Mouse (Mus musculus): ENCODE measurements around the gene Cfap43. TPM values are rescaled to one million over a fixed set of nuclear protein-coding genes. Genes with fewer than 3 reads are reported as not detected.

The Cfap43 gene
- total and polyA plus RNA-seq, 2 experiments: not detected

DNA sequence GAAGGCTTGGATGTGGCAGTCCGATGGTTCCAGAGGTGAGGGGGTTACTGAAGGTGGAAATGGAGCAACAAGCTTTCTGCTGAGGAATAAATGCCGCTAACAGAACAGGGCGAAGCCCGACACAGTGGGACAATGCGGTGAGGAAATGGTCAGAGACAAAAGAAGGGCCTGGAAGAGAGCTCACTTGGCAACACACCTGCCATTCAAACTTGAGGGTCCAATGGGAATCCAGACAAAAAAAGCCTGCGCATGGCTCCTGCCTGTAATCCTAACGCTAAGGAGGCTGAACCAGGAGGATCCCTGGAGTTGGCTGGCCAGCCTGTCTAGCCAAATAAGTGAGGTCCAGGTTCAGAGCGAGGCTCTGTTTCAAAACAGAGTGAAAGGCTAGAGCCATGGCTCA, 222.7 kb downstream of the Cfap43 start:
- no peaks in the 10 kb centered on the region for H3K4me1 ChIP-seq (ENCODE audit: control insufficient read depth, insufficient read depth, low read length)
- no peak overlapping the region for H3K9ac ChIP-seq (ENCODE audit: low read depth, low read length)
- no peak overlapping the region for H3K27ac ChIP-seq (replicated peaks; ENCODE audit: insufficient read depth, low read depth, low read length)
- H3K27me3 ChIP-seq (ENCODE audit: control insufficient read depth, insufficient read depth, low read length): no peaks in the 10 kb centered on the region
- TF ChIP-seq CTCF (IDR thresholded peaks at IDR 0.05; ENCODE audit: low read depth, low read length) (no peak), POLR2A (IDR thresholded peaks at IDR 0.05; ENCODE audit: extremely low read depth, insufficient read depth, low read length) (no peak)
- 94% methylated on average over 8 of the region's 8 CpGs for WGBS
- no peaks in the 10 kb centered on the region for H3K36me3 ChIP-seq (ENCODE audit: control insufficient read depth, insufficient read depth, low read length)
- no peak for DNase-seq (ENCODE audit: extremely low read depth, low read depth, low spot score)
- no peaks in the 10 kb centered on the region for H3K79me2 ChIP-seq (ENCODE audit: control insufficient read depth, insufficient read depth, low read length)
- H3K4me3 ChIP-seq (ENCODE audit: insufficient read depth, low read depth, low read length): no peak overlapping the region

DNA sequence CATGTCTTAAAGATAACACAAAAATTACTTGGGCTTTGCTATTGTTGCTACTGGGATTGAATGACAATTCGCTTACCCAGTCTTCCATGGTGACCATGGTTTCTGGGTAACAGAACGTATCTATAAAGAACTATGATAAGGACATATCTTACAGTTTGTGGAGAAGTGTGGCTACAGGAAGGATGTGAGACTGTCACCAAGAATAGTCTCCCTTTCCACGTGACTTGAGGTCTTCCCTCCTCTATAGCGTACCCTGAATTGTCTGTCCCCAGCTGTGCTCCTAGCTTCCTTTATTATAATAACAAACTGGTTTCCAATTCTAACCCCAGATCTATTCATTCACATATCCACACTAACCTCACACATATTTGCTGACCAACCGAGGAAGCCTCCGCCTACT, 223.4 kb downstream of the Cfap43 start:
- Histone ChIP-seq H3K27ac (replicated peaks; ENCODE audit: insufficient read depth, low read depth, low read length) (no peak overlapping the region), H3K36me3 (ENCODE audit: control insufficient read depth, insufficient read depth, low read length) (no peaks in the 10 kb centered on the region), H3K27me3 (ENCODE audit: control insufficient read depth, insufficient read depth, low read length) (no peaks in the 10 kb centered on the region), H3K9ac (ENCODE audit: low read depth, low read length) (no peak overlapping the region), H3K79me2 (ENCODE audit: control insufficient read depth, insufficient read depth, low read length) (no peaks in the 10 kb centered on the region), H3K4me1 (ENCODE audit: control insufficient read depth, insufficient read depth, low read length) (no peaks in the 10 kb centered on the region), H3K4me3 (ENCODE audit: insufficient read depth, low read depth, low read length) (no peak overlapping the region)
- TF ChIP-seq CTCF (IDR thresholded peaks at IDR 0.05; ENCODE audit: low read depth, low read length): no peak
- DNase-seq (ENCODE audit: extremely low read depth, low read depth, low spot score): no peak
- WGBS: 86% methylated on average over 6 of the region's 6 CpGs

DNA sequence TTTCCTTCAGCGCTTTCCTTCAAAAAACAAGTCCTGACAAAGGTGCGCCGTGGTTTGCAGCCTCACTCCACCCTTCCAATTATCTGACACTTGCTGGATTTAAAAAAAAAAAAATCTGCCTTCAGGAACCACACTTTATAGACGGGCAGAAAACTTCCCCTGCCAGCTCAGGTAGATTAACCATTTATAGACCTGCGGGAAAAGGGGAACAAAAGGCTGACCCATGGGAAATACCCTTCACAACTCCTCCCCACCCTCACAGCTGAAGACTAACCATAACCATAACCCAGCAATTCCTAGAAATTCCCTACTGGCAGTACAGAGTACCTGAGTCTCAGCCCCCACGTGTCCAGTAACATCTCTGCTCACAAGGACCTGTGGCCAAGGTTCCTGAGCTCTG, 227.1 kb downstream of the Cfap43 start, which contains the start of gene Col17a1:
TSS of gene Col17a1 (minus strand) at position 101 of the 400 bp plus-strand sequence.
- 75% methylated on average over 6 of the region's 6 CpGs for whole genome bisulfite sequencing

DNA sequence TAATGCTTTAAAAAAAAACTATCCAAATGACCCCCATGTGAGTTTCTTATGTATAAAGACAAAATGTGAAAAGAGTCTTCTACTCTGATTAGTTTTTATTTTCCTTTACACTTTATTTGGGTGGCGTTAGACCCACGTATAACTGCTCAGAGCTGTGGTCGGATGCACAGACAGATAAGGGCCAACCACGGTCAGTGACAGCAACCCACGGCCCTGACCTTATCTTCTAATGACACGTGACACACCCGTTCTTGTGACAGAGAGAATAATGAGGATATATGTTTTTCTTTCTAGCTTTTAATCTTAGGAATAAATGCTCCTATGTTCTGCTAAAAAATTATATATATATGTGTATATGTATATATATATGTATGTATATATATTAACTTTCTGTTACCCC, 229.5 kb downstream of the Cfap43 start:
- DNase-seq (ENCODE audit: extremely low read depth, low read depth, low spot score): no peak
- Histone ChIP-seq H3K27me3 (ENCODE audit: control insufficient read depth, insufficient read depth, low read length) (no peaks in the 10 kb centered on the region), H3K27ac (replicated peaks; ENCODE audit: insufficient read depth, low read depth, low read length) (no peak overlapping the region), H3K36me3 (ENCODE audit: control insufficient read depth, insufficient read depth, low read length) (no peaks in the 10 kb centered on the region), H3K79me2 (ENCODE audit: control insufficient read depth, insufficient read depth, low read length) (no peaks in the 10 kb centered on the region), H3K9ac (ENCODE audit: low read depth, low read length) (no peak overlapping the region), H3K4me1 (ENCODE audit: control insufficient read depth, insufficient read depth, low read length) (no peaks in the 10 kb centered on the region), H3K4me3 (ENCODE audit: insufficient read depth, low read depth, low read length) (no peak overlapping the region)
- TF ChIP-seq CTCF (IDR thresholded peaks at IDR 0.05; ENCODE audit: low read depth, low read length) (no peak), POLR2A (IDR thresholded peaks at IDR 0.05; ENCODE audit: extremely low read depth, insufficient read depth, low read length) (no peak)
- 73% methylated on average over 7 of the region's 7 CpGs for WGBS

More for the DNA sequence above, 227.1 kb downstream of the Cfap43 start, which contains the start of gene Col17a1:
- no peaks in the 10 kb centered on the region for H3K79me2 ChIP-seq (ENCODE audit: control insufficient read depth, insufficient read depth, low read length)
- no peak within 1 kb of the TSS for H3K27ac ChIP-seq (replicated peaks; ENCODE audit: insufficient read depth, low read depth, low read length)
- no peak for TF ChIP-seq POLR2A (IDR thresholded peaks at IDR 0.05; ENCODE audit: extremely low read depth, insufficient read depth, low read length)
- TF ChIP-seq CTCF (IDR thresholded peaks at IDR 0.05; ENCODE audit: low read depth, low read length): no peak
- no peak for DNase-seq (ENCODE audit: extremely low read depth, low read depth, low spot score)
- no peaks in the 10 kb centered on the region for H3K4me1 ChIP-seq (ENCODE audit: control insufficient read depth, insufficient read depth, low read length)
- H3K4me3 ChIP-seq (ENCODE audit: insufficient read depth, low read depth, low read length): no peak within 1 kb of the TSS
- H3K27me3 ChIP-seq (ENCODE audit: control insufficient read depth, insufficient read depth, low read length): no peaks in the 10 kb centered on the region
- H3K36me3 ChIP-seq (ENCODE audit: control insufficient read depth, insufficient read depth, low read length): no peaks in the 10 kb centered on the region
- H3K9ac ChIP-seq (ENCODE audit: low read depth, low read length): no peak within 1 kb of the TSS

Other genes with a start within 250 kb of the Cfap43 start
- gene Col17a1, start 227.2 kb downstream of the Cfap43 start, total RNA-seq (2014; rRNA removed): 0.09 and 0.27 TPM in 2 replicates
- gene Col17a1, start 227.2 kb downstream of the Cfap43 start, polyA plus RNA-seq (2012; rRNA removed): 0.12 and 0.27 TPM in 2 replicates
- 13.4 and 13.7 TPM in 2 replicates for gene Sfr1, start 187.6 kb downstream of the Cfap43 start, total RNA-seq (2014; rRNA removed)
- 15.3 and 16.6 TPM in 2 replicates for gene Sfr1, start 187.6 kb downstream of the Cfap43 start, polyA plus RNA-seq (2012; rRNA removed)
- gene Gsto1, start 64.3 kb downstream of the Cfap43 start, total RNA-seq (2014; rRNA removed): 149 and 176 TPM in 2 replicates
- 116 and 123 TPM in 2 replicates for gene Gsto1, start 64.3 kb downstream of the Cfap43 start, polyA plus RNA-seq (2012; rRNA removed)
- gene Gsto2, start 53.8 kb downstream of the Cfap43 start, total RNA-seq (2014; rRNA removed): 0.40 and 1.3 TPM in 2 replicates
- gene Gsto2, start 53.8 kb downstream of the Cfap43 start, polyA plus RNA-seq (2012; rRNA removed): 0.32 TPM in 2 replicates
- 0.65 and 0.94 TPM in 2 replicates for gene Itprip, start within 50 bp of the Cfap43 start, total RNA-seq (2014; rRNA removed)
- gene Itprip, start within 50 bp of the Cfap43 start, polyA plus RNA-seq (2012; rRNA removed): 0.46 and 0.51 TPM in 2 replicates
- gene Cfap58, start 18.4 kb upstream of the Cfap43 start, total RNA-seq (2014; rRNA removed): not detected in 2 replicates
- gene Cfap58, start 18.4 kb upstream of the Cfap43 start, polyA plus RNA-seq (2012; rRNA removed): not detected in 2 replicates

All from liver, adult 2 months (tissue).